Mouse (Mus musculus) left cerebral cortex, adult 2 months (tissue): Measurements from ENCODE around the gene D430019H16Rik. TPM values are rescaled to one million over a fixed set of nuclear protein-coding genes. Genes with fewer than 3 reads are reported as not detected.

Source experiments
- DNase-seq, 2 experiments: peaks; one replicate each; pipeline ENCODE4 v3.0.0; 2021 to 2022; ENCODE audit warnings: low spot score in 2 of 2, mixed read lengths in 1 of 2; ENCODE audit errors: extremely low spot score in 1 of 2
- H3K27ac ChIP-seq: fragments of 200-600 bp; 2 replicates; pipeline ENCODE4 v1.8.1; 2022
- H3K4me3 ChIP-seq: fragments of 200-600 bp; 2 replicates; pipeline ENCODE4 v1.8.1; 2022
- CTCF ChIP-seq: fragments of 200-600 bp; IDR thresholded peaks from 2 replicates; pipeline ENCODE4 v1.8.1; 2022; ENCODE audit warnings: antibody characterized with exemption, mild to moderate bottlenecking, moderate library complexity
- intact Hi-C: fragments of 180-260 bp; cut with DNase I; formaldehyde crosslinking; loops from one replicate; pipeline ENCODE4 v1.15.1; 2025
- long read RNA-seq, 2 experiments: library from polyadenylated mRNA; stranded (forward); transcript quantifications; one replicate each; pipeline ENCODE4 v2.0.0; 2021; ENCODE audit warnings: borderline mapping rate in 2 of 2
- total RNA-seq, 2 experiments: library from RNA; stranded (reverse); gene quantifications; 2 replicates each; pipeline ENCODE4 v1.2.3; 2021

D430019H16Rik gene
- total RNA-seq: 10 to 100 TPM; 81.5 to 88.0 TPM
- long read RNA-seq, experiment 1, full-length matches to known transcripts: 2 of 17 reads
- long read RNA-seq, experiment 1, partial matches to known transcripts: 0 of 17 reads
- long read RNA-seq, experiment 1, other reads (novel, unspliced or antisense): 15 of 17 reads
- long read RNA-seq, experiment 2, full-length matches to known transcripts: 1 of 19 reads
- long read RNA-seq, experiment 2, partial matches to known transcripts: 0 of 19 reads
- long read RNA-seq, experiment 2, other reads (novel, unspliced or antisense): 18 of 19 reads

GRCm38 (mm10) chr12:105453670-105454257 lies at the start of gene D430019H16Rik:
D430019H16Rik (plus strand) TSS chr12:105453856.
- DNase-seq: peak; percentile 70 to 82
- intact Hi-C loops: loop anchor here (2.0 kb wide), 1 partner anchor 23 kb away; no protein-coding TSS in a partner anchor
- H3K27ac ChIP-seq: peak within 1 kb of the TSS; percentile 83
- TF ChIP-seq CTCF: no peak
- H3K4me3 ChIP-seq: peak within 1 kb of the TSS; percentile 57

DNA sequence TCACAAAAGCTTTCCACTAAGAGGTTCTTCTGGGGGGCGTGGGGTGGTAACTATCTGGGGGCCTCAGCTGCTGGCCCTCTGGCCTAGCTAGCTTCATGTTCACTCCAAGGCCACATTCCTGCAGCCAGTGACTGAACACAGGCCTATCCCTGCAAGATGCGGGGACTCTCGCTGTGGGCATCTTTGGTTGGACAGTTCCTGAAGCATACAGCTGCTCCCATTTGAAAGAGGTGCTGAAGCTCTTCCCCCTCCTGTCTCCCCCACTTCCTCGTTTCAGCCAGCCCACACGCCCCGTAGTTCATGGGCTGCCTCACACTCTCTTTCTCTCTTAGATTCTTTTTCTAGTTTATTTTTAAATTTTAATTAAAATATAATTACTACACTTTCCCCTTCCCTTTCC lies 47.6 kb upstream of the D430019H16Rik start:
- Histone ChIP-seq H3K27ac (no peak overlapping the region), H3K4me3 (no peak overlapping the region)
- no peak for DNase-seq
- TF ChIP-seq CTCF: no peak
- intact Hi-C loops: no loop called here

GRCm38 (mm10) chr12:105413909-105414308 lies 39.7 kb upstream of the D430019H16Rik start:
- no peak for DNase-seq
- Histone ChIP-seq H3K4me3 (no peak overlapping the region), H3K27ac (no peak overlapping the region)
- TF ChIP-seq CTCF: no peak
- intact Hi-C loops: no loop called here

DNA sequence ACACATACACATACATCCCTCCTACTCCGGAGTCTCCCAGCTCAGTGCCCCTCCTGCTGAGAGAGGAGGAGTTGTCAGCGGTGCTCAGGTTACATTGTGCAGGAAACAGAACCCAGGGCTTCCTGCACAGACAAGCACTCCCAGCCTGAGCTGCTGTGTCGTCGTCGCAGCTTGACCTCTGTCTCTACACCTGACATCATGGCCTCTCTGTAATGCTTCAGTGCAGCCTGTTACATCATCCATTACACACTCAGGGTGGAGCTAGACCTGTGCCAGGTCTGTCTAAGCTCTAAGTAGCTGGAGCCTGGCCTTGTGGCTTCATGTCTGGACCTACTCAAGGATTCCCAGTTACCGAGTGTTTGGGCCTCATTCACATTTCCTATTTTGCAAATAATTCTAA lies 33.2 kb upstream of the D430019H16Rik start:
- Histone ChIP-seq H3K4me3 (no peak overlapping the region), H3K27ac (no peak overlapping the region)
- TF ChIP-seq CTCF: no peak
- intact Hi-C loops: no loop called here
- DNase-seq: no peak

DNA sequence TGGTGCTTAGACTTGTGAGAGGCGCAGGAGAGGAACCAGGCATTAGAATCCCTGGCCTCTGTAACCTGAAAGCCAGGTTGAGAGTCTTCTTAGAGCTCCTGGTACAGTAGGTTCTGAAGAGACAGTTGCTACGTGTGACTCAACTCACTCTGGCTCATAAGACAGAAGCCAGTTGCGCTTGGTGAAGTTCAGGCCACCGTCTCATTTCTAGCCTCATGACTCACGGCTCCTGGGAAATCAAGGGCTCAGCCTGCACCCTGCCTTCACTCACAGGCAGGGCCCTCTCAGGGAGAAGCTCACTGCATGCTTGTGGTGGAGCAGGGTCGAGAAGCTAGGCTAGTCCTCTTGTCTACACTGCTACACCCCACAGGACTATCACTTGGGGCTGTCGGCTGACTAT lies 27.1 kb upstream of the D430019H16Rik start:
- no peak for TF ChIP-seq CTCF
- Histone ChIP-seq H3K4me3 (no peak overlapping the region), H3K27ac (no peak overlapping the region)
- intact Hi-C loops: loop anchor here (2.0 to 5.0 kb wide), 3 partner anchors 89 to 474 kb away; no protein-coding TSS in a partner anchor
- no peak for DNase-seq

DNA sequence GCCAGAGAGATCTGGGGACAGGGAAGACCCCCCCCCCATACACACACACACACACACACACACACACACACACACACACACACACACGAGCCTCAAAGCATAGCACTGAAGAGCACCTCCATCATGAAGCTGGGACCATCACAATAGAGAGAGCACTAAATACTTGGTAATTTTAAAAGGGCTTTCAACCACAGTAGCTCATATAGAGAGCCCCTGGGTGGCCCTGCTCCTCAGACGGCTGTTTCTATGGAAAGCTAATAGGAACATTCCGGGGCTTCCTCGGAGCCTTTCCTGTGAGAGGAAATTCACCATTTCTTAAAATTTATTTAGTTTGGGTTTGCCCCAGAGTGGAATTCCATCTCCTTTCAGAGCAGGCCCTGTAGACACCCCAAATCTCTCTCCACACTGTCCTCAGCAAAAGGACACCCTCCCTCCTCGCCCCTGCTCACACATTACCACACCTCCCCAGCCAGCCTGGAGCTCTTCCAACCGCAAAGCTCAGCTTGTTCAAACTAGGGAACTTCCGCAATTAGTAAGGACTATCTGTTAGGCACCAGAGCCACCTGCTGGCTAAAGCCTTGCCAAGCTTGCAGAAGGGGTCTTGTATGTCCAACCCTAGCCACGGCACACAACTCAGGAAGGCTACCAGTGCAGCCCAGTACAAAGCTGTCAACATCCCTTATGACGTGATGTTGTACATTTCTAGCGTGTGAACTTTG lies 26.5 kb upstream of the D430019H16Rik start:
- Histone ChIP-seq H3K27ac (no peak overlapping the region), H3K4me3 (no peak overlapping the region)
- intact Hi-C loops: loop anchor here (1.0 to 5.0 kb wide), 4 partner anchors 90 to 475 kb away; no protein-coding TSS in a partner anchor
- peak; percentile 83 for TF ChIP-seq CTCF
- DNase-seq: peak; percentile 73 to 77

GRCm38 (mm10) chr12:105431872-105432271 lies 21.8 kb upstream of the D430019H16Rik start:
- intact Hi-C loops: loop anchor here (5.0 kb wide), 2 partner anchors 155 to 290 kb away; no protein-coding TSS in a partner anchor
- Histone ChIP-seq H3K4me3 (no peak overlapping the region), H3K27ac (no peak overlapping the region)
- no peak for DNase-seq
- TF ChIP-seq CTCF: peak; percentile 61

DNA sequence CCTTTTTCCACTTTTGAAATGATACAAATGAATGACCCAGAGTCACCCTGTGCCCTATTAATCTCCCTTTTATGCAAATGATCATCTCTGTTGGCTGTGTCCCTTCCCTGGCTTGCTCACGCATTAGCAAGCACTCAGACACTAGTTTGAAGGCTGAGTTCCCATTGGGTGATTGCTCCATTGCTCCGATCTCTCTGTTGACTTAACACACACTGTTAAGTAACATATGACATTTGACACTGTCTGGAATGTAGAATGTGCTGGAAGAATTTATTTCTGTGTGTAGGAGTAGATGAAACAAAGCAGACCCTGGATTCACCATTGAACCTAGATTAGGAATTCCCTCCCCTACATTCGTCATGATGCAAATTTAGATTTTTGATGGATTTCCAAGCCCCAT lies 20.8 kb upstream of the D430019H16Rik start:
- no peak overlapping the region for H3K27ac ChIP-seq
- intact Hi-C loops: loop anchor here (5.0 kb wide), 2 partner anchors 154 to 289 kb away; no protein-coding TSS in a partner anchor
- no peak for TF ChIP-seq CTCF
- no peak for DNase-seq
- H3K4me3 ChIP-seq: no peak overlapping the region

DNA sequence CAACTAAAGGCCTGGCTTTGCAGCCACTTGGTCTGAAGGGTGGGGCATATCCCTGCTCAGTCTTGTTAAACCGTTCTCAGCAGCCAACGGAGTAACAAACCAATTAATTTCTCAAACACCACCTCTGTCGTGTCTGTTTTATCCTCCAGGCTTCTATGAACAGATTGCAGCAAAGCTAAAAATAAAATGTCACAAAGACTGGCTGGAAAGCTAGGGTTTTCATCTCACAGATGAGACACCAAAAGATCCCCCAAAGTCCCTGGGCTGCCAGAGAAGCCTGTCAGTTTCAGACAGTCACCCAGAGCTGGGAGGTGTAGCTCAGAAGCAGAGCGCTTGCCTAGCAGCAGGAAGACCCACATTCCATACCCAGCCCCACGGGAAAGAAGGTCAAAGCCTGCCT lies 15.4 kb upstream of the D430019H16Rik start:
- no peak overlapping the region for H3K4me3 ChIP-seq
- no peak for DNase-seq
- intact Hi-C loops: loop anchor here (5.0 kb wide), 1 partner anchor 174 kb away; no protein-coding TSS in a partner anchor
- no peak overlapping the region for H3K27ac ChIP-seq
- no peak; the same call in 1 of the 2 replicates for TF ChIP-seq CTCF

DNA sequence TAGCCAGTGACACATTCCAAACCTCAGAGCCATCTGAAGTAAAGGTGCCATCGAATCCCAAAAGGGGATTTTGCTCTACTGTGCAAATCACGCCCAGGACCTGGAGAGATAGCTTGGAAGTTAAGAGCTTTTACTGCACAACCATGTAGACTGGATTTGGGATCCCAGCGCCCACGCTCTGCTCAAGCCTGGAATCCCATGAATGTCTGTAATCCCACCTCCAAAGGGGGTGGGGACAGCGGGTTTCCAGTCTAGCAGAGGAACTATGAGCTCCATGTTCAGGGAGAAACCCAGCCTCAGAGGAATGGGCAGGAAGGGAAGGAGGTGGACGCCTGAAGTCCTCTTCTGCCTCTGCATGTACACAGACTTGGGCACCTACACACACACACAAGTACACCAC lies 13.7 kb upstream of the D430019H16Rik start:
- Histone ChIP-seq H3K27ac (no peak overlapping the region), H3K4me3 (no peak overlapping the region)
- intact Hi-C loops: loop anchor here (5.0 kb wide), 1 partner anchor 172 kb away; no protein-coding TSS in a partner anchor
- DNase-seq: no peak
- no peak for TF ChIP-seq CTCF

GRCm38 (mm10) chr12:105443569-105443968 lies 10.1 kb upstream of the D430019H16Rik start:
- no peak for TF ChIP-seq CTCF
- intact Hi-C loops: no loop called here
- Histone ChIP-seq H3K27ac (no peak overlapping the region), H3K4me3 (no peak overlapping the region)
- peak; percentile 37 to 47 for DNase-seq

- no peak for TF ChIP-seq CTCF
- no peak overlapping the region for H3K27ac ChIP-seq
- DNase-seq: no peak
- intact Hi-C loops: no loop called here
- no peak overlapping the region for H3K4me3 ChIP-seq
These were observed 7.9 kb upstream of the D430019H16Rik start for GRCm38 (mm10) chr12:105445767-105446166.
